Mouse (Mus musculus): ENCODE data around the gene Wdr82.

DNA sequence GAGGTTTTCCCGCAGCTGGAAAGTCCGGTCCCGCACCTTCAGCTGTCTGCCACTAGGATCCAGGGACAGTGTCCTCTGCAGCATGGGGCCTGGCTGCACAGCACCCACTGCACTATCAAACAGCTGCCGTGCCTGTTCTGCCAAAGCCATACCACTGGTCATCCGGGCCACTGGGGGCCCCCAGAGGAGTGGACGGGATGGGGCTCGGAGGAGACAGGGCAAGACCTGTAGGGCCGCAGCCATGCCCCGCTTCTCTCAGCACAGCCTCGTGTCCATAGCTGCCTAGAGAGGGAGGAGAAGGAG is 13.2 kb upstream of the Wdr82 start:
- TF ChIP-seq CTCF (IDR thresholded peaks at IDR 0.05; ENCODE audit: low read depth) (no peak), EP300 (IDR thresholded peaks at IDR 0.05; ENCODE audit: low read depth) (no peak)

Data from heart, postnatal 0 days (tissue).